Mouse (Mus musculus): ENCODE data around the gene Gnai3.

The Gnai3 gene

GRCm38 (mm10) chr3:108082251-108082875 lies 63.6 kb downstream of the Gnai3 start:
- no peak for DNase-seq

- no peak for DNase-seq
Measured at GRCm38 (mm10) chr3:108081681-108082080, 64.3 kb downstream of the Gnai3 start.

- no peak for DNase-seq
Measured at GRCm38 (mm10) chr3:108076836-108077235, 69.1 kb downstream of the Gnai3 start.

GRCm38 (mm10) chr3:108072983-108073569 lies 72.9 kb downstream of the Gnai3 start:
- DNase-seq: no peak

- peak; percentile 43 to 74 for DNase-seq
Measured at GRCm38 (mm10) chr3:108070295-108071293, 75.4 kb downstream of the Gnai3 start.

- DNase-seq: no peak
Measured at GRCm38 (mm10) chr3:108069231-108069870, 76.6 kb downstream of the Gnai3 start.

GRCm38 (mm10) chr3:108068826-108069225 lies 77.1 kb downstream of the Gnai3 start:
- DNase-seq: no peak

GRCm38 (mm10) chr3:108067370-108067934 lies 78.5 kb downstream of the Gnai3 start:
- DNase-seq: no peak

GRCm38 (mm10) chr3:108065551-108065950 lies 80.4 kb downstream of the Gnai3 start:
- DNase-seq: no peak

GRCm38 (mm10) chr3:108064672-108065071 lies 81.3 kb downstream of the Gnai3 start:
- DNase-seq: no peak

GRCm38 (mm10) chr3:108062648-108063047 lies 83.3 kb downstream of the Gnai3 start:
- no peak for DNase-seq

- peak in 1 of 2 experiments; percentile 40 for DNase-seq
Measured at GRCm38 (mm10) chr3:108061420-108061819, 84.5 kb downstream of the Gnai3 start.
